Mouse (Mus musculus) left cerebral cortex, postnatal 14 days (tissue): Measurements from ENCODE around the gene Tpst2. TPM values are rescaled to one million over a fixed set of nuclear protein-coding genes. Genes with fewer than 3 reads are reported as not detected.

Source experiments
- DNase-seq, 2 experiments: peaks; one replicate each; pipeline ENCODE4 v3.0.0; 2021 to 2022; ENCODE audit warnings: low spot score in 2 of 2, mixed read lengths in 1 of 2
- intact Hi-C: fragments of 180-260 bp; cut with DNase I; formaldehyde crosslinking; loops from one replicate; pipeline ENCODE4 v1.15.1; 2025
- total RNA-seq, 2 experiments: library from RNA; stranded (reverse); gene quantifications; 2 replicates each; pipeline ENCODE4 v1.2.3; 2021

The Tpst2 gene
- total RNA-seq, 2 experiments from 2014 or later, result 41.3 to 42.9 TPM

- intact Hi-C loops, result no loop called here
- no peak for DNase-seq
These were observed 43.9 kb downstream of the Tpst2 start for GRCm38 (mm10) chr5:112320379-112320778.

DNA sequence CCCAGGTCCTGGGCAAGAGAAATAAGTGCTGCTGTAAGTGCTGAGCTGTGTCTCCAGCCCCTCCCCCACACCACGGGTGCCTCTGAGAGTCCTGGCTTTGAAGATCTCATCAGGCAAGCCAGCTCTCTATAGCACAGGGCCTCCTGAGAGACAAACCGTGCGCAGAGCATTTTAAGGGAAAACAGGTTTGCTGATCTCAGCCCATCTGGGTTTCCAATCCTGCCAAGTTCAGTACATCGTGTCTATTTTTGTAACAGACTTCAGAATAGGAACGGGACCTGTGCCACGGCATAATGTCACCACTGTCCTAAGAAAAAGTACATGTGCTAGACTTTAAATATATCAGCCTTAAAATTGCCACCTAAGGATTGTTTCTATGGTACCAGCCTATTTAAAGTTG lies 44.4 kb downstream of the Tpst2 start:
- intact Hi-C loops, result no loop called here
- DNase-seq, result peak; percentile 81 to 95

GRCm38 (mm10) chr5:112321376-112321775 lies 44.9 kb downstream of the Tpst2 start:
- no peak for DNase-seq
- intact Hi-C loops, result no loop called here

GRCm38 (mm10) chr5:112323246-112323645 lies 46.8 kb downstream of the Tpst2 start:
- intact Hi-C loops, result no loop called here
- no peak for DNase-seq

- no peak for DNase-seq
- intact Hi-C loops, result loop anchor here (5.0 kb wide), 1 partner anchor 48 kb away; the partner anchor contains the start of gene Tpst2
These were observed 48.4 kb downstream of the Tpst2 start for GRCm38 (mm10) chr5:112324637-112325545.

- intact Hi-C loops, result loop anchor here (1.0 to 5.0 kb wide), 2 partner anchors 17 to 48 kb away; partner anchors contain the start of gene Tpst2
- DNase-seq, result peak; percentile 96 to 98
These were observed 49.3 kb downstream of the Tpst2 start, which contains the start of gene Tfip11 for GRCm38 (mm10) chr5:112325546-112326445. Gene Tfip11 (plus strand): TSS chr5:112326358.

DNA sequence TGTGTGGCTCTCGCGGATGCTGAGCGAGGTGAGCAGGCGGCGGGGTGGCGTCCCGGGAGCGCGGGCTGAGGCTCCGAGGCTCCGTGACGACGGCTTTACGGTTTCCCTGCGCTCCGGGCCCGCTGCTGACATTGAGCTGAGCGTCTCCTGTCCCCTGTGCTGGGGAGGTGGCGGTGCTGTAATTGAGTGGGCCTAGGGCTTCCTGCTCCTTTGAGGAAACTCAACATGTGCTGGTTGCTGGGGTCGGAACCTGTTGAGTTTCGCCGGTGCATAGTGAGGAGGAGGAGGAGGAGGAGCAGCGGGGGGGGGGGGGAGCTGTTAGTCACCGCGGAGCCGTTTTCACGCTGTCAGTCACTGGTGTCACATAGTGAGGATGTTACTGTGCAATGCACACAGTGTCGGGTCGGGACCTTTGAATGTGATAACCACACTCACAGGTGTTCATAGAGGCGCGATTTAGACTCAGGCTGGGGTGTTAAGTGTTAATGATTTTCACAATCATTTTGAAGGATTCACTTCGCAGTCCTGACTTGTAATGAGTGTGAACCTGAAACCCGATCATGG lies 50.0 kb downstream of the Tpst2 start:
- no peak for DNase-seq
- intact Hi-C loops, result loop anchor here (1.0 to 5.0 kb wide), 2 partner anchors 16 to 49 kb away; partner anchors contain the start of gene Tpst2

DNA sequence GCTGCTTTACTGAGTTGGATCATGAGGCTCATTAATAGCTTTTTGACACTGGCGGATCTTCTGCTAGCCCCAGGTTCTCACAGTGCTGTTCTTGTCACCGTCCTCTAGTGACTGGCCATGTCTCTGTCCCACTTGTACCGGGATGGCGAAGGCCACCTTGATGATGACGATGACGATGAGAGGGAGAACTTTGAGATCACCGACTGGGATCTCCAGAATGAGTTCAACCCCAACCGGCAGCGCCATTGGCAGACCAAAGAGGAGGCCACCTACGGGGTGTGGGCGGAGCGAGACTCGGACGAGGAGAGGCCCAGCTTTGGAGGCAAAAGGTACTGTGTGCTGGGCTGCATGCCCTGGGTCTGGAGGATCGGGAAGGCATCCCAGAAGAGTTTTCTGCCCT lies 51.4 kb downstream of the Tpst2 start:
- no peak for DNase-seq
- intact Hi-C loops, result loop anchor here (5.0 kb wide), 1 partner anchor 51 kb away; the partner anchor contains the start of gene Tpst2

DNA sequence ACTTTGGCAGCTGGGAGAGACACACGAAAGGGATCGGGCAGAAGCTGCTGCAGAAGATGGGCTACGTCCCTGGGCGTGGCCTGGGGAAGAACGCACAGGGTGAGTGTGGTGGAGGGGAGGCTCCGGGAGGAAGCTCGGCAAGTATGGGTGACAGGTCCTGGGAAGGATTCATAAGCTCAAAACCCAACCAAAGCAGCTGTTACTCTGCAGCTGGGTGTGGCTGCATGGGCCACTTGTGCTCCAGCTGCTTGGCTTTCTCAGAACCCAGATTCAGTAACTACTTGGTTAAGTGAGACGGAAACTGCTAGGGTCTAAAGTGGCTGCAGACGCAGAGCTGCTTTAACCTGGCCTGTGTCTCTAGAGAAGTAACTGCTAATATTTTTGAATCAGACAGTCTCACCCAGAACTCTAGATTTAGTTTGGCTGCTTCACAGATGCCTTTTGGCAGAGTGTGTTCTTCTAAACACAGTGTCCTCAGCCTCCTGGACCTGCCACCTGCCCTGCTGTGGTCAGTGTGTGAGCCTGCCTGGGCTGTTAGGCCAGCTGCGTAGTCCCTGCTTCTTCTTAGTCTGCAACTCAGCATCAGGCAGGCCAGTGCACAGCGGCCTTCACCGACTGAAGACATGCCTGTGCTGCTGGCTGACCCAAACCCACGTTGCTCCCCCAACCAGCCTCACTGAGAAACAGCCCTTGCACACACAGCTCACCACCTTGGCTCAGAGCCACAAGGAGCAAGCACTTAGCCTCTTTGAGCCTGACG lies 53.5 kb downstream of the Tpst2 start:
- DNase-seq, result no peak
- intact Hi-C loops, result loop anchor here (5.0 kb wide), 1 partner anchor 53 kb away; the partner anchor contains the start of gene Tpst2

GRCm38 (mm10) chr5:112335473-112335872 lies 59.0 kb downstream of the Tpst2 start:
- DNase-seq, result peak; percentile 58 to 63
- intact Hi-C loops, result loop anchor here (2.0 kb wide), 1 partner anchor 95 kb away; no protein-coding TSS in a partner anchor

DNA sequence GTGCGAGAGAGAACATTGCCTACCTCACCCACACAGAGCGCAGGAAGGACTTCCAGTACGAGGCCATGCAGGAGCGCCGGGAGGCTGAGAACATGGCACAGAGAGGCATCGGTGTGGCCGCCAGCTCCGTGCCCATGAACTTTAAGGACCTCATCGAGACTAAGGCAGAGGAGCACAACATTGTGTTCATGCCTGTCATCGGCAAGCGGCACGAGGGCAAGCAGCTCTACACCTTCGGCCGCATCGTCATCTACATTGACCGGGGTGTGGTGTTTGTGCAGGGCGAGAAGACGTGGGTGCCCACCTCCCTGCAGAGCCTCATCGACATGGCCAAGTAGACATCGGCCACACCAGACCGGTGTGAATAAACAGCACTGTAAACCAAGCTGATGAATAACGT lies 60.5 kb downstream of the Tpst2 start:
- DNase-seq, result no peak
- intact Hi-C loops, result no loop called here

DNA sequence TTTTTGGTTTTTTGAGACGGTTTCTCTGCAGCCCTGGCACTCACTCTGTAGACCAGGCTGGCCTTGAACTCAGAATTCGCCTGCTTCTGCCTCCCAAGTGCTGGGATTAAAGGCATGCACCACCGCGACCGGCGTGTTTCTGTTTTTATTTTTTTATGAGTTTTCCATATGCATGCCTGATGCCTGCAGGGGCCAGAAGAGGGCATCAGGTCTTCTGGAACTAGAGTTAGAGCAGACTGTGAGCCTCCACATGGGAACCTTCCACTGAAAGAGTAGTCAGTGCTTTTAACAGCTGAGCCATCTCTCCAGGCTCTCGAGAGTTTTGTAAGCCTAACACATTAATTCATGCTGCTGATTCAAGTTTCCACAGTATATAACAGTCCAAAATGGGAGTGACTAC lies 62.7 kb downstream of the Tpst2 start:
- DNase-seq, result no peak
- intact Hi-C loops, result no loop called here

- intact Hi-C loops, result loop anchor here (1.0 to 5.0 kb wide), 2 partner anchors 16 to 85 kb away; partner anchors contain the start of gene Tfip11
- DNase-seq, result peak; percentile 81 to 93
These were observed 66.1 kb downstream of the Tpst2 start, which contains the start of the genes Srrd and Hps4 for GRCm38 (mm10) chr5:112342463-112343204. Gene Srrd (minus strand): TSS chr5:112343040. Gene Hps4 (plus strand): TSS chr5:112343083.

- DNase-seq, result no peak
- intact Hi-C loops, result loop anchor here (5.0 kb wide), 1 partner anchor 84 kb away; no protein-coding TSS in a partner anchor
These were observed 66.7 kb downstream of the Tpst2 start for GRCm38 (mm10) chr5:112343205-112343595.

GRCm38 (mm10) chr5:112344092-112344960 lies 67.8 kb downstream of the Tpst2 start:
- peak; percentile 59 to 75 for DNase-seq

DNA sequence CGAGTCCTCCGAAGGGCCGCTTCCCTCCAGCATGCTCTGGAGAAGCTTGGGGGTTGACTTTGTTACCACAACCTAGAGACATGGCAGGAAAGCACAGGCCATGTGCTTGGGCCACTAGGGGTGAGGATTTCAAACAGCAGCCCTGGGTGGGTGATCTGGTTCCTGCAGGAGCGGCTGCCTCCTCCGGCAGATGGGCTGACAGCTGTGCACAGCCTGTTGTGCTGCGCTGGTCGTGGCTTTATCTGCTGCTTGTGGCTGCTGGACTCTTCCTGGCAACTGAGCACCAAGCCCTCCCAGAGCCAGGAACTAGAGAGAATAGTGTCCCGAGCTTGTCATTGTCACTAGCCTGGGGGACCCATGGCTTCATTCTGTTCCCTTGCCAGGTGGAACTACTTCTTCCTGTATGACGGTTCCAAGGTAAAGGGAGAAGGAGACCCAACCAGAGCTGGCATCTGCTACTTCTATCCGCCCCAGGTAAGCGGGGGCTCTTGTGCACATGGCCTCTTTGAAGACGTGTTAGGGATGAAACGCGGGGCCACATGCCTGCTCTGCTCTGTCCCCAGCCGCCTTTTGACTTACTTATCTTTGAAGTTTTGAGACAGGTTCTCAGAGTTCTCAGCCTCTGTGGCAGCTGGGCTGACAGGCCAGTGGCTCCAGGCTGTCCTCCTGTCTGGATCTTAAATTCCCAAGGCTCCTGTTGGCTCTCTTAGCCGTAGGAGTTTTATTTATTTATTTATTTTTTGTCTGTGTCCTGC lies 69.9 kb downstream of the Tpst2 start:
- intact Hi-C loops, result loop anchor here (5.0 kb wide), 1 partner anchor 46 kb away; the partner anchor contains the start of gene Asphd2
- no peak for DNase-seq

More at GRCm38 (mm10) chr5:112344092-112344960, 67.8 kb downstream of the Tpst2 start:
- intact Hi-C loops, result loop anchor here (5.0 kb wide), 1 partner anchor 83 kb away; no protein-coding TSS in a partner anchor
